Mouse (Mus musculus) CH12.LX (cell line): ENCODE measurements around the gene Prkcb.

Source experiments
- CTCF ChIP-seq, 2 experiments: IDR thresholded peaks in 1 of 2; conservative IDR thresholded peaks in 1 of 2; 2 replicates each; pipeline ENCODE4 v1.5.1; 2011 to 2012; ENCODE audit warnings: low read depth in 2 of 2, low read length in 2 of 2, improper control_type of control experiment in 1 of 2, inconsistent platforms in 1 of 2, mild to moderate bottlenecking in 1 of 2, moderate library complexity in 1 of 2
- ETS1 ChIP-seq: conservative IDR thresholded peaks from 2 replicates; pipeline ENCODE4 v1.6.1; 2012; ENCODE audit warnings: low read depth, mild to moderate bottlenecking, inconsistent platforms, low read length, improper control_type of control experiment, moderate library complexity
- MAX ChIP-seq: IDR thresholded peaks from 2 replicates; pipeline ENCODE4 v1.6.1; 2011; ENCODE audit warnings: low read length, improper control_type of control experiment

DNA sequence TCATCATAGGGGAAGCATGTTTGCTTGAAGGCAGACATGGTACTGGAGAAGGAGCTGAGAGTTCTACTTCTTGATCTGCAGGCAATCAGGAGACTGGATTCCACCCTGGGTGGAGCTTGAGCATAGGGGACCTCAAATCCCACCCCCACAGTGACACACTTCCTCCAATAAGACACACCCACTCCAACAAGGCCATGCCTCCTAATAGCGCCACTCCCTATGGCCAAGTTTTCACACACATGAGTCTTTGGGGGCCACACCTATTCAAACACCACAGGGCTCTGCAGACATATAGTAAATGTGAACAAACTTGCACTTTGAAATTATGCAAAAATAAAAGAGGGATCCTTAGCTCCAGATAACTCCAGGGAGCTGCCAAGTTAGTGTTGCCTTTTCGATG lies 49.6 kb upstream of the Prkcb start:
- no peak for TF ChIP-seq MAX
- no peak for TF ChIP-seq ETS1
- no peak for TF ChIP-seq CTCF (conservative IDR thresholded peaks at IDR 0.05 in 1 of 2, IDR thresholded peaks at IDR 0.05 in 1 of 2; ENCODE audit: low read depth in 2 of 2, low read length in 2 of 2)
